Mouse (Mus musculus): ENCODE measurements at regions not wholly inside any gene's neighbourhood (a gene's known extent, or its start where the extent isn't known, plus 50 kb on each side); places are given as distances from the start of the nearest gene placed in this dataset.

- TF ChIP-seq NANOG (IDR thresholded peaks at IDR 0.05; ENCODE audit: borderline replicate concordance, low read length) (no peak), POU5F1 (IDR thresholded peaks at IDR 0.05; ENCODE audit: borderline replicate concordance, low read length) (no peak), CTCF (conservative IDR thresholded peaks at IDR 0.05; ENCODE audit: low read length) (no peak)
- Histone ChIP-seq H3K36me3 (ENCODE audit: insufficient read depth, low read length) (no peaks in the 10 kb centered on the region), H3K27me3 (ENCODE audit: insufficient read depth, low read length) (peaks cover 3% of the 10 kb centered on the region; the same call in 1 of the 2 replicates)
These were observed 482.1 kb upstream of the Kcnab2 start for GRCm38 (mm10) chr4:152959627-152960230.

GRCm38 (mm10) chr4:152953237-152953974 is 475.7 kb upstream of the Kcnab2 start:
- no peak for TF ChIP-seq NANOG (IDR thresholded peaks at IDR 0.05; ENCODE audit: borderline replicate concordance, low read length)
- no peak for TF ChIP-seq CTCF (conservative IDR thresholded peaks at IDR 0.05; ENCODE audit: low read length)
- TF ChIP-seq POU5F1 (IDR thresholded peaks at IDR 0.05; ENCODE audit: borderline replicate concordance, low read length) = no peak
- 0 out of 2 replicates have a peak, but pooled peaks cover 4% of the 10 kb centered on the region for H3K4me1 ChIP-seq (replicated peaks; ENCODE audit: low read depth, low read length)
- no peaks in the 10 kb centered on the region for H3K9me3 ChIP-seq (ENCODE audit: low read length)
- no peaks in the 10 kb centered on the region for H3K36me3 ChIP-seq (ENCODE audit: insufficient read depth, low read length)
- H3K4me3 ChIP-seq (replicated peaks; ENCODE audit: low read length) = no peak overlapping the region
- no peaks in the 10 kb centered on the region for H3K27me3 ChIP-seq (ENCODE audit: insufficient read depth, low read length)

More at GRCm38 (mm10) chr4:152959627-152960230, 482.1 kb upstream of the Kcnab2 start:
- Histone ChIP-seq H3K4me3 (replicated peaks; ENCODE audit: low read length) (no peak overlapping the region), H3K4me1 (replicated peaks; ENCODE audit: low read depth, low read length) (no peaks in the 10 kb centered on the region), H3K9me3 (ENCODE audit: low read length) (no peaks in the 10 kb centered on the region)

- Histone ChIP-seq H3K4me1 (replicated peaks; ENCODE audit: low read depth, low read length) (0 out of 2 replicates have a peak, but pooled peaks cover 4% of the 10 kb centered on the region), H3K9me3 (ENCODE audit: low read length) (no peaks in the 10 kb centered on the region), H3K36me3 (ENCODE audit: insufficient read depth, low read length) (no peaks in the 10 kb centered on the region), H3K27me3 (ENCODE audit: insufficient read depth, low read length) (no peaks in the 10 kb centered on the region), H3K4me3 (replicated peaks; ENCODE audit: low read length) (no peak overlapping the region)
- TF ChIP-seq CTCF (conservative IDR thresholded peaks at IDR 0.05; ENCODE audit: low read length) (no peak), POU5F1 (IDR thresholded peaks at IDR 0.05; ENCODE audit: borderline replicate concordance, low read length) (no peak), NANOG (IDR thresholded peaks at IDR 0.05; ENCODE audit: borderline replicate concordance, low read length) (no peak)
These were observed 471.3 kb upstream of the Kcnab2 start for GRCm38 (mm10) chr4:152948956-152949355.

GRCm38 (mm10) chr4:152941159-152941558 is 463.5 kb upstream of the Kcnab2 start:
- H3K36me3 ChIP-seq (ENCODE audit: insufficient read depth, low read length) = no peaks in the 10 kb centered on the region
- no peaks in the 10 kb centered on the region for H3K4me1 ChIP-seq (replicated peaks; ENCODE audit: low read depth, low read length)
- peaks cover 3% of the 10 kb centered on the region; the same call in 1 of the 2 replicates for H3K27me3 ChIP-seq (ENCODE audit: insufficient read depth, low read length)
- TF ChIP-seq CTCF (conservative IDR thresholded peaks at IDR 0.05; ENCODE audit: low read length) = no peak
- TF ChIP-seq NANOG (IDR thresholded peaks at IDR 0.05; ENCODE audit: borderline replicate concordance, low read length) = no peak
- TF ChIP-seq POU5F1 (IDR thresholded peaks at IDR 0.05; ENCODE audit: borderline replicate concordance, low read length) = no peak
- H3K4me3 ChIP-seq (replicated peaks; ENCODE audit: low read length) = no peak overlapping the region
- H3K9me3 ChIP-seq (ENCODE audit: low read length) = 0 out of 2 replicates have a peak, but pooled peaks cover 6% of the 10 kb centered on the region

- no peaks in the 10 kb centered on the region for H3K36me3 ChIP-seq (ENCODE audit: insufficient read depth, low read length)
- no peaks in the 10 kb centered on the region for H3K4me1 ChIP-seq (replicated peaks; ENCODE audit: low read depth, low read length)
- H3K4me3 ChIP-seq (replicated peaks; ENCODE audit: low read length) = no peak overlapping the region
- H3K27me3 ChIP-seq (ENCODE audit: insufficient read depth, low read length) = peaks cover 3% of the 10 kb centered on the region; the same call in 1 of the 2 replicates
- H3K9me3 ChIP-seq (ENCODE audit: low read length) = 0 out of 2 replicates have a peak, but pooled peaks cover 6% of the 10 kb centered on the region
- TF ChIP-seq CTCF (conservative IDR thresholded peaks at IDR 0.05; ENCODE audit: low read length) = no peak
- TF ChIP-seq NANOG (IDR thresholded peaks at IDR 0.05; ENCODE audit: borderline replicate concordance, low read length) = no peak
- TF ChIP-seq POU5F1 (IDR thresholded peaks at IDR 0.05; ENCODE audit: borderline replicate concordance, low read length) = no peak
These were observed 458.9 kb upstream of the Kcnab2 start for GRCm38 (mm10) chr4:152936614-152937013.

- TF ChIP-seq CTCF (conservative IDR thresholded peaks at IDR 0.05; ENCODE audit: low read length) (no peak), NANOG (IDR thresholded peaks at IDR 0.05; ENCODE audit: borderline replicate concordance, low read length) (no peak), POU5F1 (IDR thresholded peaks at IDR 0.05; ENCODE audit: borderline replicate concordance, low read length) (no peak)
- H3K4me3 ChIP-seq (replicated peaks; ENCODE audit: low read length) = no peak overlapping the region
- H3K36me3 ChIP-seq (ENCODE audit: insufficient read depth, low read length) = no peaks in the 10 kb centered on the region
- peaks cover 3% of the 10 kb centered on the region; the same call in 1 of the 2 replicates for H3K27me3 ChIP-seq (ENCODE audit: insufficient read depth, low read length)
- H3K4me1 ChIP-seq (replicated peaks; ENCODE audit: low read depth, low read length) = no peaks in the 10 kb centered on the region
- 0 out of 2 replicates have a peak, but pooled peaks cover 6% of the 10 kb centered on the region for H3K9me3 ChIP-seq (ENCODE audit: low read length)
These were observed 457.8 kb upstream of the Kcnab2 start for GRCm38 (mm10) chr4:152935484-152935883.

GRCm38 (mm10) chr4:152928422-152928985 is 450.8 kb upstream of the Kcnab2 start:
- Histone ChIP-seq H3K4me3 (replicated peaks; ENCODE audit: low read length) (no peak overlapping the region), H3K4me1 (replicated peaks; ENCODE audit: low read depth, low read length) (no peaks in the 10 kb centered on the region), H3K36me3 (ENCODE audit: insufficient read depth, low read length) (no peaks in the 10 kb centered on the region), H3K27me3 (ENCODE audit: insufficient read depth, low read length) (no peaks in the 10 kb centered on the region), H3K9me3 (ENCODE audit: low read length) (no peaks in the 10 kb centered on the region)
- TF ChIP-seq CTCF (conservative IDR thresholded peaks at IDR 0.05; ENCODE audit: low read length) (no peak), NANOG (IDR thresholded peaks at IDR 0.05; ENCODE audit: borderline replicate concordance, low read length) (no peak), POU5F1 (IDR thresholded peaks at IDR 0.05; ENCODE audit: borderline replicate concordance, low read length) (no peak)

- H3K36me3 ChIP-seq (ENCODE audit: insufficient read depth, low read length) = no peaks in the 10 kb centered on the region
- peaks cover 18% of the 10 kb centered on the region for H3K4me1 ChIP-seq (replicated peaks; ENCODE audit: low read depth, low read length)
- TF ChIP-seq NANOG (IDR thresholded peaks at IDR 0.05; ENCODE audit: borderline replicate concordance, low read length) (no peak), POU5F1 (IDR thresholded peaks at IDR 0.05; ENCODE audit: borderline replicate concordance, low read length) (no peak), CTCF (conservative IDR thresholded peaks at IDR 0.05; ENCODE audit: low read length) (no peak)
- no peak overlapping the region for H3K4me3 ChIP-seq (replicated peaks; ENCODE audit: low read length)
- H3K27me3 ChIP-seq (ENCODE audit: insufficient read depth, low read length) = no peaks in the 10 kb centered on the region
- peaks cover 23% of the 10 kb centered on the region for H3K9me3 ChIP-seq (ENCODE audit: low read length)
These were observed 442.6 kb upstream of the Kcnab2 start for GRCm38 (mm10) chr4:152920261-152920660.
